Mouse (Mus musculus): ENCODE measurements around the gene Lrig1.

Lrig1 gene

GRCm38 (mm10) chr6:94698509-94699172 is 1.3 kb downstream of the Lrig1 start:
- no peak for DNase-seq (ENCODE audit: low read depth, low spot score)

DNA sequence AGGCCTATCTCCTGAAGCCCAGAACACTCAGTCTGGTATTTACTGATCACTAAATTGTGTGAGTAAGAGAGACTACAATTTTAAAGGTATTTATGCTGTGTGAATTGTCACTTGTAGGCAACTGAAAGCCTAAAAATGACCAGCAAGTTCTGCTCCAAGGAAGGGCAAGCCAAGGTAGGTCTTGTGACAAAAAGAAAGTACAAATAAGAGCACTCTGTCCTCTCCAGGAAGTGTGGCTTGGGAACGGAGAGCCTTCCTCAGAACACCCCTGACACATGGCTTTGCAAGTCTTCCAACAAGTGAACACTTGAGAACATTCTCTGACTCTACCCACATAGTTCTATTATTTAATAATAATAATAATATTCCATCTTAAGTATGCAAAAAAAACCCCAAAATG is 2.5 kb downstream of the Lrig1 start:
- DNase-seq (ENCODE audit: low read depth, low spot score): no peak

DNA sequence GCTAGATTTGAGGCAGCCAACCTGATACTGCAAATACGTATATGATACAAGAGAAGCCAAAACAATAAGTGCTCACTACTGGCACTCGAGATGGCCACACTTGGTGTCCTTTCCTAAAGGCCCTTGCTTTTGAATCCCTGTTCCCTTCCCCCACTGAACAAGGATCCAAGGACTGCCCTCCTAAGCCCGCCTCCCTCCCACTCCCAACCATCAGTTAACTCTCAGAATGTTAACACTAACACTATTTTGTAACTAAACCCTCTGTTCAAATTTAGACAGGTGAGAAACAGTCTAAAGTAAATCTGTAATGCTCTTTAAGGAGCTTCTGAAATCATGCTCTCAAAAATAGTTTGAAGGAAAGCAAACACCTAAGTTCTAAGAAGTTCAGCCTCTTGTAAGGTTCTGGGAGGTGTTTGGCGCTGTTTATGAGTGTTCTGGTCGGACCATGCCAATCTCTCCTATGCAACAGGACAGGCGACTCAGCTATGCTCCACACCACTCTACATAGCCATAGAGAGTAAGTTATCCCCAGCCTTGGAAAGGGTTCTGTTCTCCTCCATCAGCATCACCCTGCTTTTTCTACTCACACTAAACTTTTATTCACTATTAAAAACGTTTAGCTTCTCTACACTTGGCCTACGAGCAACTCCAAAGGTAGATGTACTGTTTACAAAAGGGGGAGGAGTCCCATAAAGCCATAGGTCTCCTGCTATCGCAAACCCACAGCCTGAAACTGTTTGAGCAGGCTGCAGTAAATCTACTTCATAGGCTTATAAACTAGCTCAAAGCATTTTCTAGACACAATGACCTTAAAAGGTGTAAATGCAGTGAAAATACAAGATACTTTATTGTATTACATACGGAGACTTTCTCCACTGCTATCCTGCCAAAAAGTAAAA is 3.5 kb downstream of the Lrig1 start:
- no peak for DNase-seq (ENCODE audit: low read depth, low spot score)

- peak; percentile 81 for DNase-seq (ENCODE audit: low read depth, low spot score)
Measured at GRCm38 (mm10) chr6:94695121-94695930, 4.6 kb downstream of the Lrig1 start.

- DNase-seq (ENCODE audit: low read depth, low spot score): peak; percentile 75
Measured at GRCm38 (mm10) chr6:94694481-94694880, 5.5 kb downstream of the Lrig1 start.

DNA sequence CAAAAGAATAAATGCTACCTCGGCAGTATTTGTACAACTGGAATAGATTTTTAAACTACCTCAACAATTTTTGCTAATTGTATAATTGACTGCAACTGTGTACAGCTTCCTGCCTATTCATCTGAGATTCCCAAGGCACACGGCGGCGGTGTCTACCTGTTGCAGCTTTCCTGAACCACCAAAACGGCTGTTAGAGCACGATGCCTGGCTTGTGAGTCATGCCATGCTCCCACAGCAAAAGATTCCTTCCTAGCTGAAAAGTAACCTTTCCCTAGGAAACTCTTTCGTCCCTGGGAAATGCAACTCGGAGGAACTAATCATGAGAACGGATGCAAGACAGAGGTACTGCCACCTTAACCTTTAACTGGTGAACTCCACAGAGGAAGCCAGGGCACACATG is 6.9 kb downstream of the Lrig1 start:
- no peak for DNase-seq (ENCODE audit: low read depth, low spot score)

DNA sequence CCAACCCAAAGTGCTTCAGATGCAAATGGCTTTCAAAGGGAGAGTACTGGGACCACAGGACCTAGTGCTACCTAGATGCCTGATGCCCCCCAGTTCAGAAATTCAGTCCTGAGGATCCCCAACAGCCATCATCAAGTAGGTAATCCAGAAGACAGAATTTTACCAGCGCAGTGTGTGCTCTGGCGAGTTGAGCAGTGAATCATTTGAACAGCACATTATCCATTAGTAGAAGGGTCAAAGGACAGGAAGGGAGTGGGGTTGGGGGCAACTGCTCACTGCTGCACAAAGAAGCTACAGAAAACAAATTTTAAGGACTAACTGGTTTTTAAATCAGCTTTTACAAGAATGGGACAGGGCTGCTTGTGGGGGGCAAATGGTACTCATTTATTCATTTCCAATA is 8.0 kb downstream of the Lrig1 start:
- no peak for DNase-seq (ENCODE audit: low read depth, low spot score)

DNA sequence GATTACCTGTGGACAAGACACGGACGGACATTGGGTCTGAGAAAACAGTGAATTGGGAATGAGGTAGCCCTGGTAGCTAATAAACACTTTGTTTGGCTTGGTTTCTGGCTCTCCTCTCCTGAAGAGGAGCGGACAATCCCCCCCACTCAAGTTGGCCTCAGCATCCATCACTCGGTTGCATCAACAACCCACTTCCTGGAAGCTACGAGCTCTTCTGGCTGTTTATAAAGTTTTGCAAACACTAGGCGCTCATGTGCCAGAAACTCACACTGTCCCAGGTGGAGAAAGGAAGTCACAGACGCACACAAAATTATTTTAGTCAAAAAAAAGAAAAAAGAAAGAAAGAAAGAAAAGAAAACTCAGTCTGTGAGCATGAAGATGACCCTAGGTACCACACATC is 9.7 kb downstream of the Lrig1 start:
- DNase-seq (ENCODE audit: low read depth, low spot score): no peak

GRCm38 (mm10) chr6:94688722-94689121 is 11.2 kb downstream of the Lrig1 start:
- DNase-seq (ENCODE audit: low read depth, low spot score): peak; percentile 58

DNA sequence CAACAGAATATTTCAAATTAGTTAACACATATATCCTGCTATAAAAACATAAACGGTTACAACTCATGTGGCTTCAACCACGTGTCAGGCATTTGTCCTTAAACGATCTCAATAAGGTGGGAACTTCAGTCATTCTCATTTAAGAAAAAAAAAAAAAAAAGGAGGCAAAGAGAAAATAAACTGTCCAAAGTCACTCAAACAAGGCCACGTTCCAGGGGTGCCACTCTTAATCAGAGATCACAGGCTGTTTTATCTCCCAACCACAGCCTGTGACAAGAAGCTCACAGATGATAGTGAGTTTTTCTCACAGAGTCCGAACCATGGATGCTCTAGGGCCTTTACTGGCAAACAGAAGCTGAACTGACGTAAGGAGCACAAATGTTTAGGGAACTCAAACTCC is 13.9 kb downstream of the Lrig1 start:
- no peak for DNase-seq (ENCODE audit: low read depth, low spot score)

DNA sequence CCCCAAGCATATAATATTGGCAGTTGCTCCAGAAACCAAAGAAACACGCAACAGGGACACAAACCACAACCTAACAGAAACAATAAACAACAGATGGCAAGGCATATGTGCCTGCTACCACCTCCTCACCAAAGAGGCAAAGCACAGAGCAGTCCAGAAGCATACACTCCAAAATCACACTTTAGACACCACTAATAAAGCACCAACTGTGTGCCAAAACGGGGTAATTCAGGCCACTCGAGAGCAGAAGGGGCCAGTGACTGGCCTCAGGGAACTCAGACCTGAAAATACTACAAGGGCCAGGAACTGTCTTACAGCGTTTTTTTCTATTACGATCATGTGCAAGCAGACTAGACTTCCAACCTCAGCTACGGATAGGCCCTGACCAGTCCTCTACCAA is 14.3 kb downstream of the Lrig1 start:
- DNase-seq (ENCODE audit: low read depth, low spot score): no peak

DNA sequence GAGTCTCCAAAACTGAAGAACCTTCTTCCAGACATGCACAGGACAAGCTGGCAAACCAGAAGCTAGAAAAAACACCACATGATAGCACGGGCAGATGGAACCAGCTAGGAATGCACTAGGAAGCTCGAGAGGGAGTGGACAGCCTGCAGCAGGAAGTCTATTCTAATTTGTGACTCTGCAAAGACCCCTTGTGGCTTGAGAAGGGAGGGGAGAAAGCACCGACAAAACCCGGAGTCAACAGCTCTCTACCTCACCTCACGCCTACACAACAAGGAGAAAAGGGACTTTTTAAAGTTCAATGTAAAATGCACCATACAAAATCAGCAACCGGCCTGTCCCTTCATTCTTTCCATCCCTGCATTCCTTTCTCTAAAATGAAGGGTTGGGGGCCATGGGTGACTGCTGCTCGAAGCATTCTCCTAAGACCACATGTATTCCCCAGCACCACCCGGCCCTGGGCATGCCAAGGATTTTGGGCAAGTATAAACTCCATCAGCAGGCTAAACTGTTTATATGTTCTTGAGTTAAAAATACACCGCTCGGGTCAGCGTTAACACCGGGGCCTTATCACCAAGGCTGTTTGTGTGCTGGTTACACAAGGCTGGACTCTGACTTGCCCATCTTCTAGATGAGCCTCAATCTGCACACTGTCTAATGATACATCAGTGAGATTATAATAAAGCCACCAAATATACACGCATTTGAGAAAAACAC is 15.0 kb downstream of the Lrig1 start:
- peak; percentile 84 for DNase-seq (ENCODE audit: low read depth, low spot score)

- no peak for DNase-seq (ENCODE audit: low read depth, low spot score)
Measured at GRCm38 (mm10) chr6:94683701-94684100, 16.3 kb downstream of the Lrig1 start.

DNA sequence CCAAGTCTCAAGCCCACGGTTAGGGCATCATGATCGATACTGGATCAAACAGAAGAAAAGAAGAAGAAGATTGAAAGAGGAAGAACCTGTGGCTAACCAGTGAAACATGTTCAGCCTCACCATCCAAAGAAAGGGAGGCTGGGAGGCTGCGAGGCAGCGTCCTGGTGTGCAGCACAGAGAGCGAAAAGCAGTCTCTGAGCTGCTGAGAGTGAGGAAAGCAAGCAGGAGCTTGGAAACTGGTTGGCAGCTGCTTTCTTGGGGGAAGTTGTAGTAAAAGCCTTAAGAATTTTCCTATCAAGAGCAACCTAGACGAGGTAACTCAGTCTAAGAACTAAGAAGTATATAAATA is 17.7 kb downstream of the Lrig1 start:
- no peak for DNase-seq (ENCODE audit: low read depth, low spot score)

GRCm38 (mm10) chr6:94681446-94682269 is 18.3 kb downstream of the Lrig1 start:
- DNase-seq (ENCODE audit: low read depth, low spot score): no peak

GRCm38 (mm10) chr6:94680760-94681445 is 19.1 kb downstream of the Lrig1 start:
- DNase-seq (ENCODE audit: low read depth, low spot score): no peak

- DNase-seq (ENCODE audit: low read depth, low spot score): no peak
Measured at GRCm38 (mm10) chr6:94679249-94679648, 20.7 kb downstream of the Lrig1 start.

DNA sequence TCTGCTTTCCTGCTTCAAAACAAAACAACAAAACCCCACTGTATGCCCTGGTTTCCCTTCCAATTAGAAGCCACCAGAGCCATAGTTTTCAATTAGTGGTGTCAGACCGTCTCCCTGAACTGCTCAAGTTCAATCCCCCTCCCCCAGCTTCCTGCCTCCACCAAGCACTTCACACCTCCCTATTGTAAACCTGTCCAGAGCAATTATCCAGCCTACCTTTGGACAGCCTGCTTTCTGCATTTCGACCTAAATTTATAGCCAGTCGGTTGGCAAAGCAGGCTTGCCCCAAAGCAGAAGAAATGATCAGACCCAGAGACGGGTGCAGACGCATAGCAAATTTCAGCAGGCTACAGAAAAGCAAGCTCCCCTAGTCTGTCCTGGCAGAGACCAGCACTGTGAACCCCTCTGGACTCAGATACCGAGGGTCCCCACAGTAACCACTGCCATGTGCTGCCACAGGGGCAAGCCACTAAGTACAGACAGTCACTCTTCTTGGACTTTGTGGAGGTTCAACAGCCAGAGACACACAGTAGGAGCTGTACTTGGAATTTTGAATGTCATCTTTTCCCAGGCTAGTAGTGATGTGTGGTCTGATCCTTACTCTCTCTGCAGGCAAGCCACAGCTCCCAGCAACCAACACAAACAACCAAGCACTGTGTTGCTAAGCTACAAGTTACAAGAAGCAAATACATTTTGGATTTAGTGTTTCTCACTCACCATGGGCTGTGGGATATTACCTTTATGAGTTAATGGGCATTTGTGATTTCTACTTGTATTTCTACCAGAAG is 21.4 kb downstream of the Lrig1 start:
- DNase-seq (ENCODE audit: low read depth, low spot score): no peak

- no peak for DNase-seq (ENCODE audit: low read depth, low spot score)
Measured at GRCm38 (mm10) chr6:94677448-94677847, 22.5 kb downstream of the Lrig1 start.

Data from R1 (cell line).